Mouse (Mus musculus): ENCODE measurements around the gene Mnx1.

The Mnx1 gene

DNA sequence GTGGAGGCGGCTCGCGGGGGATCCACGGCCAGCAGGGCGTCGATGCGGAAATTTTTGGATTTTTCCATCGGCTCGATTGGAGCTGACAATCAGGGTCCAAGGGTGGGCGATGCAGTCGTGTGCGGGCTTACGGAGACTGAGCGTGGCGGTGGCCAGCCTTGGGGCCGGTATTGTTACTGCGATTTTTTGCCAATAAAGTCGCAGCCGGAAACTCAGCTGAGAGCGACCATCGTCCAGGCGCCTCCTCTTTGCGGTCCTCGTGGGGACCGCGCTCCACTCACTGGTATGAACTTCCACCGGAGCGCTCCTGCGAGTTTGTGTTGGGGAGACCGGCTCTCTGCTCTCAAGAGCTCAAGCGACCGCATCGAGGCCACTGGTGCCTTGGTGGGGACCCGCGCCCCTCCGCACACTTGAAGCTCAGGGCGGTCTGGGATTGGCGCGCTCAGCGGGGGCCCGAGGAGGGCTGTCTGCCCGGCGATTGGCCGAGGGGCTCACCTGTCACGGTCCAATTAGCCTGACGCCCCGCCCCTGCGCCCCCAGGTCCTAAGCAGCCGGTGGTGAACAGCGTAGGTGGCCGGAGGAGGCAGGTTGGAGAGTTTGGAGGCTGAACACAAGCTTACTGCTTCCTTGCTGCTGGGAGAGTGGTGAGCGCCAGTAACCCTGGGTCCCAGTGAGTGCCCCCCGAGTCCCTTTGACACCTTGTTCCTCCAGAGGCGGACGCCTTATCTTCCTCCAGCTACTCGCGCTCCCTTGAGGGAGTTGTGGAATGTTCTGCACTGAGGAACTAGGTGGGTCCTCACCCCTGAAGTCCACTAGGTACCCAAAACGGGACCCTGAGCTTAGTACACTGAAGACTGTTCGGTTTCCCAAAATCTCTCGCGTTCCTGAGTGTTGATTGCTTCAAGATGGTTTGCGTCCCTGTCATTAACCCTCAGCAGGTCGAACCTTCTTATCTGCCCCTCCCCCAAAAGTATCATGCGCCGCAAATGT lies at the start of gene Mnx1:
Gene Mnx1 (minus strand): TSS at position 263 of the 990 bp plus-strand sequence.
- in situ Hi-C loops (cut with MboI; ENCODE audit: low sequenced_read_pairs) = no loop called here

- in situ Hi-C loops (cut with MboI; ENCODE audit: low sequenced_read_pairs) = no loop called here
These were observed 38.2 kb upstream of the Mnx1 start for GRCm38 (mm10) chr5:29516432-29516831.

DNA sequence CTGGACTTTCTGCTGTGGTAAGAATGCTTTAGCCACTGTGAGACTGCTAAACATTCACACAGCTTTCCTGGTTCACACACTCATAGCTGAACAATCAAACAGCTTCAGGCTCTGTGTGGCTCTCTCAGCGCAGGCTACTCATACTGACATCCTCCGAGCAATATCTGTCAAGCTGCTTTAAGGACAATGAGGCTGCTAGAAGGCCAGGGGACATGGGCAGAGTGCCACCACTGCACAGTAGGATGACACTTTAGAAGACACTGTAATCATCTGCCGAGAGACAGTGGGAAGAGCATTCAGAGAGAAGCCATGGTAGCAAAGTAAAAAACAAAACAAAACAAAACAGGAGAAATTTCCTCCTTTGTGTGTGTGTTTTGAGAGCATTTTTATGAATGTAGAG lies 37.6 kb upstream of the Mnx1 start:
- in situ Hi-C loops (cut with MboI; ENCODE audit: low sequenced_read_pairs) = no loop called here

DNA sequence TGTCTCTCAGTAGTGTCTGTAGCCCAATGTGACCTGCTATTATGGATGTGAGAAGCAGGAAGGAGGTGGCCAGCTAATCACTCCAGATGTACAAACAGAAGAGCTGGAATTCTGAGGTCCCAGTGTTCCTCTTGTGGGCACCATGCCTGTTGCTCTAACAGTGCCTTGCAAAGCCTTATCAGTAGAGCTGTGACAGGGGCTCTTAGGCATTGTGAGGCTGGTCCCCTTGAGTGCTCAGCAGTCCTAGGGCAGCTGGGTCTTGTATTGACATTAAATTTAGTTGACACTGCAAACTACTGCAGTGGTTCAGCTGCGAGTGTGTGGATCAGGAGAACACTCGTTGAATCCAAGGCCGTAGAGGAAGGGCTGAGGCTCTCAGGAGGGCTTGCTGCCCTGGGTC lies 28.7 kb upstream of the Mnx1 start:
- in situ Hi-C loops (cut with MboI; ENCODE audit: low sequenced_read_pairs) = no loop called here

DNA sequence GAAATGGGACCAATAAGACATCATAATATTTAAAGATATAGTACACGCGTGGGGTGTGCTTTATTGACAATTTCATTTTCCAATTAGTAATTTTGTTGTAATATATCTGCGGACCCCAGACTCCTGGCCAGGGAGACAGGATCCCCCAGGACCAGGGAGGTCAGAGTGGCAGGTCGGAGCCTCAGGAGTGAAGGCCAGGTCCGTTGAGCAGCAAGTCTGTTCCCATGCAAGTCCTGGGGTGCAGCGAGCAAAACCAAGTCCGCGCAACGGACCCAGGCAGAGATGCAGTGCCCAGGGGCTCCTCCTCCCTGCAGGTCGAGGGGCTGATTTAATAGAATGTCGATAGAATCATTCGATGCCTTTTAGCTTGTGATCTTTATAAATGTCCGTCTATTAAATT lies 9.1 kb upstream of the Mnx1 start:
- in situ Hi-C loops (cut with MboI; ENCODE audit: low sequenced_read_pairs) = no loop called here

- in situ Hi-C loops (cut with MboI; ENCODE audit: low sequenced_read_pairs) = no loop called here
These were observed 7.7 kb upstream of the Mnx1 start for GRCm38 (mm10) chr5:29485941-29486320.

GRCm38 (mm10) chr5:29484965-29485940 lies 7.0 kb upstream of the Mnx1 start:
- in situ Hi-C loops (cut with MboI; ENCODE audit: low sequenced_read_pairs) = no loop called here

- in situ Hi-C loops (cut with MboI; ENCODE audit: low sequenced_read_pairs) = no loop called here
These were observed 5.5 kb upstream of the Mnx1 start for GRCm38 (mm10) chr5:29483801-29484200.

DNA sequence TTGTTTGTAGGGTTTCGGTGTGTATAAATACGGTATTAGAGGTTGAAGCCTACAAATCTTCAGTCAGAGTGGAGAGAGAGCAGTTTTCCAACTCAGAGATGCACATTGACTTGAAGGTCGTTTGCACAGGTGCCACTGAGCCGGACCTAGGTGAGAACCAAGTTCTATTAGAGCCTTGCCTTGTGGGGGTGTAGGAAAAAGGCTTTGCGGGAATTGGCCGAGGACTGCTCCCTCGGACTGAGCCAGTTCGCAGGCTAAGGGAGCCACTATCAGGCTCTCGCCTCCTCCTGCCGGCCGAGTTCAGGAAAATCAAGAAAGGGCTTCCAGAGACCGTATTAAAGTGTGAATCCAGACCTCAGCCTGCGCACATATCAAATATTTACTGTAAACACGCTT lies 926 bp upstream of the Mnx1 start:
- in situ Hi-C loops (cut with MboI; ENCODE audit: low sequenced_read_pairs) = no loop called here

GRCm38 (mm10) chr5:29477474-29478207 lies 629 bp downstream of the Mnx1 start:
- in situ Hi-C loops (cut with MboI; ENCODE audit: low sequenced_read_pairs) = no loop called here

DNA sequence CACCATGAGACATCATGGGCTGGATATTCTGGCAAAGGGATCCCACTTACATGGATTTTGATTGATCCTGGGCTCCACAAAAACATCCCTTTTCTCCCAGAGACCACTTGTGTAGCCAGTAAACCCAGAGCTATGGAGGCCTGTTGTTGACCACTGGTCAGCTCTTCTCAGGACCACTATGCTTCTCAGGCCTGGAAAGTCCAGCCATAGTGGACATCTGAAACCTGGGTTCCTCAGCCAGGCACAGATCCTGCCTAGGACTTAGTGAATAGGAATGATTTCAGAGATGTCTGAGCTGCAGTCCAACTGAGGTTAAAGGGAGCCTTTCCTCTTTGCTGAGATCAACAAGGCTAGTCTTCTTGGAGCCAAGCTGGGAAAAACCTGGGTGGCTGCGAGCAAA lies 2.2 kb downstream of the Mnx1 start:
- in situ Hi-C loops (cut with MboI; ENCODE audit: low sequenced_read_pairs) = no loop called here

GRCm38 (mm10) chr5:29475556-29475955 lies 2.7 kb downstream of the Mnx1 start:
- in situ Hi-C loops (cut with MboI; ENCODE audit: low sequenced_read_pairs) = no loop called here

DNA sequence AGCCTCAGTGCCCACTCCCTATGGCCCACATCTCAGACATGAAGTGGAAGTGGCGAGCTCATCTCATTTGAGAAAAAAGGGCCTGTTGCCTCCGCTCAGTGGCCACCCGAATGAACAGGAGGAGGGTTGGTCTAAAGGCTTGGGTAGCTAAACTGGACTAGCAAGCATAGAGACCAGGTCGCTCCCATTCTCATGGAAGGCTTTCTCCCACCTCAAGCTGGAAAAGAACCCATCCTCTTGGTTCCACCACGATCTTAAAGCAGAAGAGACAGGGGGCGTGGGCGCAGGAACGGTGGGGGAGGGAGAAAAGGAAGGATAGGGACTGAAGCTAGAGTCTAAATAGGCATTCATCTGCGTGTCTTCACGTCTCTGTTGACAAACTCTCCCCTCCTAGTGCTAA lies 3.2 kb downstream of the Mnx1 start:
- in situ Hi-C loops (cut with MboI; ENCODE audit: low sequenced_read_pairs) = no loop called here

DNA sequence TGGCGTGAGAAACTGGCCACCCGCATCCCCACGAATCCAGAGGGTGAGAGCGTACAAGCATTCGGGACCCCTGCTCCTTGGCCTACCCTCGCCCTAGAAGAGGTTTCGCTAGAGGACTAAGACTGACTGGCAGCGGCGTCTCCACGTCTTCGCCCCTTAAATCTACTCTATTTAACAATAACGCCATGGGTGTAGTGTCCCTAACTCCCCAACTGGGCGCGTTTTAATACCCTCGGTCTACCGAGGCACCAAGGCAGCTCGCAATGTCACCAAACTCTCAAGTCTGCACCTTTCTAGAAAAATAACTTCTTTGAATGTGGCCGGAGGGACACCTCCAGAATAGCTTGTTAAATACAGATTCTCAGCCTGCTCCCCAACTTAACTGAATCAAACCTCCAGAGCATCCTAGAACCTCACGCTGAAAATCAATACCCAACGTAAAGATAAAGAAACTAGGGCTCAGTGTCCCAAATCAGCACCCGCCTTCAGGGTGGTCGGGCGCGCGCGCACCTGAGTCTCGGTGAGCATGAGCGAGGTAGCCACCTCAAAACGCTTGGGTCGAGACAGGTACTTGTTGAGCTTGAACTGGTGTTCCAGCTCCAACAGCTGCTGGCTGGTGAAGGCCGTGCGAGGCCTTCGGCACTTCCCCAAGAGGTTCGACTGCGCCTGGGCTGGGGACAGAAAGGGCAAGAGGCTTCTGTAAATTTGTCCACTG lies 3.9 kb downstream of the Mnx1 start:
- in situ Hi-C loops (cut with MboI; ENCODE audit: low sequenced_read_pairs) = no loop called here

GRCm38 (mm10) chr5:29473551-29474245 lies 4.6 kb downstream of the Mnx1 start:
- in situ Hi-C loops (cut with MboI; ENCODE audit: low sequenced_read_pairs) = no loop called here

DNA sequence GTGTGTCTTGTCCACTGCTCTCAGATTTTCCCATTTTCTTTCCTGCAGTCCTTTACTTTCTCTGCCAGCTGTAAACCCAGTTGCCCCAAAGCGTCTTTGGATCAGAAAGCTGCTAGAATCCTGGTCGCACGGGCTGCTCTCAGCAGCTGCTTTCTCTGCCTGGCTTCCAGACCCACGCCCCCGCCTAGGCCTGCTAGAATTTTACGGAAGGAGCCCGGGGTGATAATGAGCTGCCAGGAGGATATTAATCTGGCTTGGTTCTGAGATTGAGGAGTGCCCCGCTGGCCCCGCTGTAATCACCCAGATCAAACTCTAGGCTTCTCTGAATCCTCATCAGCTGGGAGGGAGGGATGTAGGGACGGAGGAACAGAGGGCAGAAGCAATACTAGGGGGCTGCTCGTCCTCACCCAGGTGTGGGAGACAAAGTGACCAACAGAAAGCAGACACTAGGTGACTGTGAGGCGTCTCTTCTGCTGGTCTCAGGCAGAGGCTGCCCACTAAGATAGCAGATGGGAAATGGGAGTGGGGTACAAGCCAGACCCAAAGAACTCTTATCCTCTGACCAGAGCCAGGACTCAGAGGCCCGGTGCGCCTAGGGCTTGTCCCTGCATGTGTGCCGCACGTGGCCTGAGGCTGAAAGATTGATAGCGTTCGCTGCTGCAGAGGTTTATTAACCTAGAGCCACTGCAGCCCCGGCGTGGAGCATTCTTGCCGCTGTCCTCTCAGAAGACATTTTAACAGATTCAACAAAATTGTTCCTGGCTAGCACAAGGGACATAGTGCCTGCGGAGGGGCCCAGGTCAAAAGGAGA lies 6.2 kb downstream of the Mnx1 start:
- in situ Hi-C loops (cut with MboI; ENCODE audit: low sequenced_read_pairs) = no loop called here

DNA sequence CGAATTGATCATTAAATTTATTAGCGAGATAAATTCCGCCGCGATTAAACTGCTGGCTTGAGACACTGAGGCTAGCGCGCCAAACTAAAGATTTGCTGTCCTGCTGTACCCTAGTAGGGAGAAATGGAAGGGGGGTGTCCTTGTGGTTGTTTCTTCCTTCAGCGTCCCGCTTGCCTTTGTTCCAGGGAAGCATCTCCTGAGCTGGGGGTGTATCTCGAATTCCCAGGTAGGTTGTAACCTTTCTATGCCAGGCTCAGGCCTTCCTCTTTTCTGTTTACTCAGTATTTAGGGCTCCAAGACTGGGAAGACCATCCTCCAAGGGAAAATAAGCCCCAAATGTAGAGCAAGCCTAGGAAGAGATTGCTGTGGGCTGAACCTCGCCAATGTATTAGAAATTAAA lies 6.9 kb downstream of the Mnx1 start:
- in situ Hi-C loops (cut with MboI; ENCODE audit: low sequenced_read_pairs) = no loop called here

DNA sequence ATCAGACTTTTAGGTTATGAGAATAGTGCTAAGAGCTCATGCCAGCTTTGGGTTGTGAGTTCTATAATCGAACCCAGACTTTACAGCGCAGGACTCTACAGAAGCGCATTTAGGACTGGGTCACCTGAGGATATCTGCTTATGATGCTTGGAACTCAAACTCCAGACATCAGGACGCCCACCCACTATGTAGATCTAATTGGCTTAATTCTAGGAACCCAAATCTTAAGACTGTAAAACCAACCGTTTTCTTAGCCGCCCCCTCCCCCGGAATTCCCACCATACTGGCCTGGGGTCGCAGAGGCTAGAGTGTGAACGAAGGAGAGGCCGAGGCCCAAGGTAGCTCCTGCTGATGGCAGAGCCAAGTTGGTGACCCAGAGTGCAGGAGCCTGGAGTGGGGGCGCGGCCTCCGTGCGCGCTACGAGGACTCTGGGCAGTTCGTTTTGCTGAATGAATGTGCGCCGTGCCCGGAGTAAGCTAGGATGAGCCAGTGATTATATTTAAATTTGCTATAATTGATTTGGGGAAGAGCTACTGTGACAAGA lies 7.3 kb downstream of the Mnx1 start:
- in situ Hi-C loops (cut with MboI; ENCODE audit: low sequenced_read_pairs) = no loop called here

GRCm38 (mm10) chr5:29470271-29470670 lies 8.0 kb downstream of the Mnx1 start:
- in situ Hi-C loops (cut with MboI; ENCODE audit: low sequenced_read_pairs) = no loop called here
